Mouse (Mus musculus): ENCODE data around the gene Zfp27. TPM values are rescaled to one million over a fixed set of nuclear protein-coding genes. Genes with fewer than 3 reads are reported as not detected.

Zfp27 gene
- polyA plus RNA-seq, 1 experiment from 2014 or later = 14.2 TPM

GRCm38 (mm10) chr7:29918062-29918453, 11.7 kb upstream of the Zfp27 start:
- no peaks in the 10 kb centered on the region for H3K27me3 ChIP-seq (replicated peaks)
- no peak overlapping the region for H3K9ac ChIP-seq (replicated peaks)
- H3K4me1 ChIP-seq = no peaks in the 10 kb centered on the region
- no peaks in the 10 kb centered on the region for H3K9me3 ChIP-seq (replicated peaks)
- H3K27ac ChIP-seq (replicated peaks) = no peak overlapping the region
- ATAC-seq (ENCODE audit: low FRiP score) = no peak
- no peak overlapping the region for H3K4me3 ChIP-seq (replicated peaks)
- H3K36me3 ChIP-seq = peaks cover 40% of the 10 kb centered on the region
- no peak overlapping the region for H3K4me2 ChIP-seq
- 83% methylated on average over 4 of the region's 4 CpGs for WGBS

- 31% methylated on average over 6 of the region's 6 CpGs for WGBS
- Histone ChIP-seq H3K9ac (replicated peaks) (no peak overlapping the region), H3K27ac (replicated peaks) (no peak overlapping the region), H3K4me1 (no peaks in the 10 kb centered on the region), H3K36me3 (peaks cover 44% of the 10 kb centered on the region), H3K4me2 (no peak overlapping the region), H3K4me3 (replicated peaks) (no peak overlapping the region), H3K27me3 (replicated peaks) (no peaks in the 10 kb centered on the region), H3K9me3 (replicated peaks) (no peaks in the 10 kb centered on the region)
- ATAC-seq (ENCODE audit: low FRiP score) = no peak
These were observed 11.1 kb upstream of the Zfp27 start for GRCm38 (mm10) chr7:29917371-29918061.

- no peaks in the 10 kb centered on the region for H3K9me3 ChIP-seq (replicated peaks)
- H3K36me3 ChIP-seq = peaks cover 56% of the 10 kb centered on the region
- H3K27ac ChIP-seq (replicated peaks) = no peak overlapping the region
- H3K4me1 ChIP-seq = peaks cover 24% of the 10 kb centered on the region
- no peak overlapping the region for H3K4me2 ChIP-seq
- ATAC-seq (ENCODE audit: low FRiP score) = no peak
- WGBS = 97% methylated on average over 13 of the region's 13 CpGs
- H3K4me3 ChIP-seq (replicated peaks) = no peak overlapping the region
- H3K9ac ChIP-seq (replicated peaks) = no peak overlapping the region
- H3K27me3 ChIP-seq (replicated peaks) = no peaks in the 10 kb centered on the region
These were observed 5.8 kb upstream of the Zfp27 start for GRCm38 (mm10) chr7:29912172-29912571.

- no peak for ATAC-seq (ENCODE audit: low FRiP score)
- Histone ChIP-seq H3K27me3 (replicated peaks) (no peaks in the 10 kb centered on the region), H3K27ac (replicated peaks) (no peak overlapping the region; the same call in 1 of the 2 replicates), H3K4me3 (replicated peaks) (no peak overlapping the region), H3K36me3 (peaks cover 42% of the 10 kb centered on the region), H3K4me1 (peaks cover 30% of the 10 kb centered on the region), H3K4me2 (peak overlapping the region; percentile 61), H3K9ac (replicated peaks) (no peak overlapping the region), H3K9me3 (replicated peaks) (no peaks in the 10 kb centered on the region)
- 56% methylated on average over 2 of the region's 2 CpGs for WGBS
These were observed 3.9 kb upstream of the Zfp27 start for GRCm38 (mm10) chr7:29910252-29910651.

GRCm38 (mm10) chr7:29908130-29908950, 2.0 kb upstream of the Zfp27 start, which contains the start of gene Zfp383:
Zfp383 (plus strand) TSS chr7:29908223.
- Histone ChIP-seq H3K36me3 (peaks cover 29% of the 10 kb centered on the region), H3K9me3 (replicated peaks) (no peaks in the 10 kb centered on the region), H3K4me2 (peak within 1 kb of the TSS; percentile 63), H3K27me3 (replicated peaks) (no peaks in the 10 kb centered on the region), H3K4me1 (peaks cover 34% of the 10 kb centered on the region), H3K27ac (replicated peaks) (peak within 1 kb of the TSS; percentile 98), H3K4me3 (replicated peaks) (peak within 1 kb of the TSS; percentile 81), H3K9ac (replicated peaks) (peak within 1 kb of the TSS; percentile 71)
- peak; percentile 83 for ATAC-seq (ENCODE audit: low FRiP score)
- WGBS = under 1% methylated on average over 33 of the region's 33 CpGs

DNA sequence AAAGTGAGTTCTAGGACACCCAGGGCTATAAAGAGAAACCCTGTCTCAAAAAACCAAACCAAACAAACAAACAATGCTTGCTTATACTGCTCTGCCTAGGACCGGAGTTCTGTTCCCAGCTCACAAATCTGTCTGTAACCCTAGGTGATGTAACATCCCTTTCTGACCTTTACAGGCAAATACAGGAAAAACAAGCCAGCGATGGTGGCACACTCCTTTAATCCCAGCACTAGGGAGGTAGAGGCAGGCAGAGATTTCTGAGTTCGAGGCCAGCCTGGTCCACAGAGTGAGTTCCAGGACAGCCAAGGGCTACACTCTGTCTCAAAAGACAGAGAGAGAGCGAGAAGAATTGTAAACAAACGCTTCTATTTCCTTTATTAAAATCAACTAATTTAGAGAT, 834 bp upstream of the Zfp27 start:
- no peak for ATAC-seq (ENCODE audit: low FRiP score)
- H3K4me1 ChIP-seq = peaks cover 34% of the 10 kb centered on the region
- peaks cover 23% of the 10 kb centered on the region for H3K36me3 ChIP-seq
- H3K27ac ChIP-seq (replicated peaks) = peak overlapping the region; percentile 98
- H3K9ac ChIP-seq (replicated peaks) = no peak overlapping the region
- H3K4me2 ChIP-seq = peak overlapping the region; percentile 63
- no peaks in the 10 kb centered on the region for H3K27me3 ChIP-seq (replicated peaks)
- no peaks in the 10 kb centered on the region for H3K9me3 ChIP-seq (replicated peaks)
- WGBS = 93% methylated on average over 5 of the region's 5 CpGs
- peak overlapping the region; percentile 58; the same call in 1 of the 2 replicates for H3K4me3 ChIP-seq (replicated peaks)

DNA sequence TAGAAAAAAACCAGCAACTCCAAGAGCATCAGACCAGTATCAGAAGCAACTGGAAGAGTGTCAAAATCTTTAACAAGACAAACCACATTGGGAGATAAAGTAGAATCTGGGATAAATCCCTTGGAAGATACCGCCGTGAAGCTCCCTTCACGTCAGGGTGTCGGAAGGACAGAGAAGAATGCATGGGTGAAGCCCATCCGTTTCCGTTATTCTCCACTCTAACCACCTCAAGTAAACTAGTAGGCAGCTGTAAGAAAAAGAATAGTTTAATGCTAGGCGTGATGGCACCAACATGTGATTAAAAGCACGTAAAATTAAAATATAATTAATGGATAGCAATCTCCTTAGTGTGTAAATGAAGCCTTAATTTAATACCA, 298 bp upstream of the Zfp27 start:
- Histone ChIP-seq H3K4me3 (replicated peaks) (peak overlapping the region; percentile 58), H3K9me3 (replicated peaks) (no peaks in the 10 kb centered on the region), H3K4me1 (peaks cover 34% of the 10 kb centered on the region), H3K9ac (replicated peaks) (peak overlapping the region; percentile 63), H3K36me3 (peaks cover 20% of the 10 kb centered on the region), H3K27ac (replicated peaks) (peak overlapping the region; percentile 98), H3K27me3 (replicated peaks) (no peaks in the 10 kb centered on the region), H3K4me2 (peak overlapping the region; percentile 63)
- 14% methylated on average over 8 of the region's 8 CpGs for WGBS
- ATAC-seq (ENCODE audit: low FRiP score) = 0 out of 2 replicates have a peak, but pooled peaks have one; percentile 19

- H3K9me3 ChIP-seq (replicated peaks) = no peaks in the 10 kb centered on the region
These were observed 2.3 kb downstream of the Zfp27 start for GRCm38 (mm10) chr7:29904101-29904500.

GRCm38 (mm10) chr7:29898351-29898750, 8.0 kb downstream of the Zfp27 start:
- Histone ChIP-seq H3K4me2 (no peak overlapping the region), H3K27me3 (replicated peaks) (no peaks in the 10 kb centered on the region), H3K4me3 (replicated peaks) (no peak overlapping the region), H3K27ac (replicated peaks) (no peak overlapping the region), H3K9ac (replicated peaks) (no peak overlapping the region), H3K9me3 (replicated peaks) (peaks cover 27% of the 10 kb centered on the region), H3K4me1 (no peaks in the 10 kb centered on the region), H3K36me3 (peaks cover 88% of the 10 kb centered on the region)
- WGBS = 94% methylated on average over 4 of the region's 4 CpGs
- no peak for ATAC-seq (ENCODE audit: low FRiP score)

More at GRCm38 (mm10) chr7:29904101-29904500, 2.3 kb downstream of the Zfp27 start:
- Histone ChIP-seq H3K27ac (replicated peaks) (no peak overlapping the region), H3K4me1 (peaks cover 14% of the 10 kb centered on the region), H3K9ac (replicated peaks) (no peak overlapping the region), H3K4me2 (no peak overlapping the region), H3K27me3 (replicated peaks) (no peaks in the 10 kb centered on the region), H3K4me3 (replicated peaks) (no peak overlapping the region), H3K36me3 (peaks cover 36% of the 10 kb centered on the region)
- WGBS = 96% methylated on average over 4 of the region's 4 CpGs
- ATAC-seq (ENCODE audit: low FRiP score) = no peak

GRCm38 (mm10) chr7:29892756-29893155, 13.6 kb downstream of the Zfp27 start:
- Histone ChIP-seq H3K9ac (replicated peaks) (no peak overlapping the region), H3K27me3 (replicated peaks) (no peaks in the 10 kb centered on the region), H3K4me2 (no peak overlapping the region), H3K4me3 (replicated peaks) (no peak overlapping the region), H3K36me3 (peaks cover 77% of the 10 kb centered on the region), H3K27ac (replicated peaks) (no peak overlapping the region), H3K9me3 (replicated peaks) (peaks cover 49% of the 10 kb centered on the region), H3K4me1 (no peaks in the 10 kb centered on the region)
- WGBS = 98% methylated on average over 4 of the region's 4 CpGs
- no peak for ATAC-seq (ENCODE audit: low FRiP score)

DNA sequence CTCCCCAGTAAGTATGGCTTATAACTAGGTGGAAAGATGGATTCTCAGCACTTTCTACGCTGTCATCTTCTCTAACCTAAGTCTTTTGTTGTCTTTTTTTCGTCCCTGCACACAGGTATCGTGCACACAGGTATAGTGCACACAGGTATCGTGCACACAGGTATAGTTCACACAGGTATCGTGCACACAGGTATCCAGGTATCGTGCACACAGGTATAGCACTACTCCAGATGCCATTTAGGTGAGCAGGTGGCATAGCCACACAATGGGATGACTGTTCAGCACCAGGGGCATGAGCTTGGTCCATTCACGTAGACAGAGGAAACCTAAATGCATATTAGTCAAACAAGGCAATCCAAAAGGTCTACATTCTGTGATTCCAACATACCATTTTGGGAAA, 15.9 kb downstream of the Zfp27 start:
- Histone ChIP-seq H3K4me2 (no peak overlapping the region), H3K4me3 (replicated peaks) (no peak overlapping the region), H3K27me3 (replicated peaks) (no peaks in the 10 kb centered on the region), H3K9me3 (replicated peaks) (peaks cover 64% of the 10 kb centered on the region), H3K36me3 (peaks cover 55% of the 10 kb centered on the region), H3K9ac (replicated peaks) (no peak overlapping the region), H3K27ac (replicated peaks) (no peak overlapping the region), H3K4me1 (no peaks in the 10 kb centered on the region)
- no peak for ATAC-seq (ENCODE audit: low FRiP score)
- 97% methylated on average over 7 of the region's 7 CpGs for WGBS

DNA sequence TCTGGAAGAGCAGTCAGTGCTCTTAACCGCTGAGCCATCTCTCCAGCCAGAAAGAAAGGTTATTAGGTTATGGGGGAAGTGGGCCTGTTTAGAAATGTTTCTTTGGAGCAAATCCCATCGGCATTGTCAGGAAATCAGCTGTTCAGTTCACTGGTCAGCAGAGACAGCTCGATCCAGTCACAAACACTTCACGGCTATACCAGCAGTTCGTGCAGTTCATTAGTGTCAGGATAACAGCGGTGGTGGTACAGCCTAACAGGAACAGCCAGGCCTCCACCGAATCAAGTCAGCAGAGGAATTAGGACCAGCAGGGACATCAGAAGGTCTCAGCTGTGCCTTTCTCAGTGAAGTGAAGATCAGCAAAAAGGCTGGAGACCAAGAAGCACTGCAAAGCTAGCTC, 25.5 kb downstream of the Zfp27 start:
- ATAC-seq (ENCODE audit: low FRiP score) = no peak
- Histone ChIP-seq H3K4me3 (replicated peaks) (no peak overlapping the region), H3K9ac (replicated peaks) (no peak overlapping the region), H3K4me1 (no peaks in the 10 kb centered on the region), H3K27me3 (replicated peaks) (no peaks in the 10 kb centered on the region), H3K9me3 (replicated peaks) (peaks cover 13% of the 10 kb centered on the region), H3K27ac (replicated peaks) (no peak overlapping the region), H3K36me3 (peaks cover 30% of the 10 kb centered on the region), H3K4me2 (no peak overlapping the region)
- 89% methylated on average over 7 of the region's 7 CpGs for WGBS
